Comparison of ENCODE assay signal across 29 mouse cellular contexts in the genomic region with DNA sequence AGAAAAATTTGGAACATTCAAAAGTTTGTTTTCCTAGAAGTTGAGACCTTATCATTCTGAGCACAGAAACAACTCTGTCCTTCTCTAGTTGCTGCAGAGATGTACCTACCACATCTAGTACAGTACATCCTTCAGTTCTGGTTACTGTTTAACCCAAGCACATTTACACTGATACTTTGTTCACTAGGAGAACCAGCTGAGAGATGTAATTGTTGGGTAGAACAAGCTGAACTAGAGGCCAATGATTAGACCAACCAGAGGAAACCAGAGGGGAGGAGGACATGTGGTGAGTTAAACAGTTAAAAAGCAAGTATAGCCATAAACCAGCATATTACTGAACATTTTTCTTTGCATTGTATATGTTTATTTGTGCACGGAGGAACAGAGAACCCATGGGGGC. TPM values are rescaled to one million over a fixed set of nuclear protein-coding genes. Genes with fewer than 3 reads are reported as not detected.
"Had no signal": no experiment of that assay in that cellular context is flagged by ENCODE, and none has a peak within 500 bp of the region (broad histone marks: within the 10 kb centered on the region; RNA-seq: fewer than 3 reads in every experiment).

No protein-coding gene starts in this region.

- H3K27me3 ChIP-seq: heart, embryonic 12.5 days; hindbrain, embryonic 12.5 days; limb, embryonic 13.5 days; limb, embryonic 15.5 days had no signal

- H3K9ac ChIP-seq: heart, embryonic 12.5 days; hindbrain, embryonic 12.5 days; hindbrain, embryonic 14.5 days; limb, embryonic 13.5 days; limb, embryonic 15.5 days; liver, embryonic 12.5 days; liver, embryonic 14.5 days had no signal

- H3K4me2 ChIP-seq: heart, embryonic 12.5 days; hindbrain, embryonic 12.5 days; hindbrain, embryonic 14.5 days; limb, embryonic 13.5 days; limb, embryonic 15.5 days; liver, embryonic 12.5 days had no signal

- H3K4me3 ChIP-seq: gastrocnemius, adult 2 months; heart, embryonic 10.5 days; heart, embryonic 12.5 days; hindbrain, embryonic 10.5 days; hindbrain, embryonic 12.5 days; layer of hippocampus, adult 2 months; limb, embryonic 13.5 days; limb, embryonic 15.5 days; liver, embryonic 12.5 days had no signal

- H3K9me3 ChIP-seq: heart, embryonic 10.5 days; hindbrain, embryonic 10.5 days; hindbrain, embryonic 12.5 days; limb, embryonic 13.5 days; limb, embryonic 15.5 days; liver, embryonic 12.5 days had no signal

- DNase-seq: gastrocnemius, adult 2 months; gastrocnemius, postnatal 10 days; gastrocnemius, postnatal 25 days; heart, adult 18-20 months; heart, postnatal 10 days; heart, postnatal 4 days; kidney, postnatal 10 days; kidney, postnatal 25 days; kidney, postnatal 4 days; layer of hippocampus, adult 9-11 months; layer of hippocampus, postnatal 36 days; left cerebral cortex, postnatal 4 days had no signal

- H3K4me1 ChIP-seq: heart, embryonic 10.5 days; heart, embryonic 12.5 days; hindbrain, embryonic 10.5 days; hindbrain, embryonic 12.5 days; limb, embryonic 15.5 days; liver, embryonic 12.5 days had no signal

- ATAC-seq: hindbrain, embryonic 16.5 days; inflammation-experienced regulatory T-cells, adult 6 months; liver, embryonic 12.5 days had no signal

- H3K36me3 ChIP-seq: heart, embryonic 10.5 days; heart, embryonic 12.5 days; hindbrain, embryonic 10.5 days; hindbrain, embryonic 12.5 days; limb, embryonic 13.5 days; limb, embryonic 15.5 days; liver, embryonic 12.5 days had no signal

- H3K27ac ChIP-seq: gastrocnemius, adult 2 months; heart, embryonic 10.5 days; hindbrain, embryonic 10.5 days; hindbrain, embryonic 12.5 days; hindbrain, embryonic 14.5 days; layer of hippocampus, adult 2 months; limb, embryonic 13.5 days; limb, embryonic 15.5 days; liver, embryonic 12.5 days; liver, embryonic 14.5 days had no signal

RNA-seq across cellular contexts. Expression of gene Gucy2c, which starts 5.2 kb away (rescaled TPM):
- total RNA-seq: gastrocnemius, adult 2 months; gastrocnemius, postnatal 10 days; gastrocnemius, postnatal 25 days; granulocyte monocyte progenitor cell, adult 5-6 weeks; heart, adult 18-20 months; heart, adult 8-10 months; heart, postnatal 10 days; heart, postnatal 25 days; heart, postnatal 4 days had no signal
- polyA plus RNA-seq: heart, embryonic 12.5 days; heart, embryonic 14.5 days; inflammation-experienced regulatory T-cells, adult 6 months; kidney, embryonic 14.5 days had no signal

RNA-seq across cellular contexts. Expression of gene BC049715, which starts 51.0 kb away (rescaled TPM):
- total RNA-seq: gastrocnemius, postnatal 25 days had no signal
